ENCODE assay signal across 26 mouse cellular contexts in genomic region chr15:20872518-20872917, GRCm38 (mm10).
"Had no signal": no experiment of that assay in that cellular context is flagged by ENCODE, and none has a peak within 500 bp of the region (broad histone marks: within the 10 kb centered on the region; RNA-seq: fewer than 3 reads in every experiment).

No protein-coding gene starts in this region.

- H3K27ac ChIP-seq: heart, embryonic 10.5 days; heart, embryonic 13.5 days; heart, embryonic 15.5 days; hindbrain, embryonic 13.5 days; hindbrain, embryonic 15.5 days; hindbrain, postnatal 0 days; kidney, embryonic 15.5 days; kidney, postnatal 0 days; limb, embryonic 13.5 days; limb, embryonic 15.5 days; liver, embryonic 12.5 days; liver, embryonic 14.5 days had no signal

- H3K36me3 ChIP-seq: heart, embryonic 10.5 days; heart, embryonic 13.5 days; heart, embryonic 15.5 days; hindbrain, embryonic 13.5 days; hindbrain, embryonic 15.5 days; kidney, embryonic 15.5 days; limb, embryonic 13.5 days; limb, embryonic 15.5 days; liver, embryonic 12.5 days had no signal

- H3K9me3 ChIP-seq: heart, embryonic 10.5 days; heart, embryonic 13.5 days; heart, embryonic 15.5 days; hindbrain, embryonic 13.5 days; hindbrain, embryonic 15.5 days; kidney, embryonic 15.5 days; limb, embryonic 13.5 days; limb, embryonic 15.5 days; liver, embryonic 12.5 days had no signal

- DNase-seq: gastrocnemius, postnatal 14 days; gastrocnemius, postnatal 36 days; heart, adult 11 months; heart, postnatal 14 days; heart, postnatal 36 days; kidney, adult 11 months; kidney, adult 2 months; kidney, adult 9 months; kidney, postnatal 14 days; kidney, postnatal 36 days; layer of hippocampus, adult 9-11 months; layer of hippocampus, postnatal 36 days; left cerebral cortex, postnatal 4 days had no signal

- H3K4me2 ChIP-seq: heart, embryonic 13.5 days; heart, embryonic 15.5 days; hindbrain, embryonic 13.5 days; hindbrain, embryonic 15.5 days; kidney, embryonic 15.5 days; limb, embryonic 13.5 days; limb, embryonic 15.5 days; liver, embryonic 12.5 days had no signal

- H3K4me3 ChIP-seq: heart, embryonic 10.5 days; heart, embryonic 13.5 days; heart, embryonic 15.5 days; hindbrain, embryonic 13.5 days; hindbrain, embryonic 15.5 days; kidney, embryonic 15.5 days; limb, embryonic 13.5 days; limb, embryonic 15.5 days; liver, embryonic 12.5 days had no signal

- H3K4me1 ChIP-seq: heart, embryonic 10.5 days; heart, embryonic 13.5 days; heart, embryonic 15.5 days; hindbrain, embryonic 13.5 days; hindbrain, embryonic 15.5 days; kidney, embryonic 15.5 days; limb, embryonic 13.5 days; limb, embryonic 15.5 days; liver, embryonic 12.5 days had no signal

- ATAC-seq: hindbrain, postnatal 0 days; intestine, embryonic 16.5 days; liver, embryonic 12.5 days had no signal

- H3K27me3 ChIP-seq: heart, embryonic 13.5 days; heart, embryonic 15.5 days; hindbrain, embryonic 13.5 days; hindbrain, embryonic 15.5 days; kidney, embryonic 15.5 days; limb, embryonic 13.5 days; limb, embryonic 15.5 days; liver, embryonic 12.5 days had no signal

- H3K9ac ChIP-seq: heart, embryonic 13.5 days; heart, embryonic 15.5 days; hindbrain, embryonic 13.5 days; hindbrain, embryonic 15.5 days; kidney, embryonic 15.5 days; limb, embryonic 13.5 days; limb, embryonic 15.5 days; liver, embryonic 12.5 days; liver, embryonic 14.5 days had no signal
